Mouse (Mus musculus) embryonic fibroblast, embryonic 13.5 days (primary cell): ENCODE results near the gene Cmtm6.

ENCODE experiments used
- CTCF ChIP-seq: IDR thresholded peaks from 2 replicates; pipeline ENCODE4 v1.5.1; 2011; ENCODE audit warnings: mild to moderate bottlenecking, control low read depth, low read length, moderate library complexity, borderline replicate concordance; ENCODE audit not compliant: insufficient read depth
- POLR2A ChIP-seq: IDR thresholded peaks from 2 replicates; pipeline ENCODE4 v1.6.1; 2011; ENCODE audit warnings: low read depth, mild to moderate bottlenecking, control low read depth, low read length, moderate library complexity

GRCm38 (mm10) chr9:114774629-114775028, 43.7 kb downstream of the Cmtm6 start:
- TF ChIP-seq CTCF (no peak), POLR2A (no peak)
